Mouse (Mus musculus) intestine, postnatal 0 days (tissue): Measurements from ENCODE around the gene Tor1aip2. TPM values are rescaled to one million over a fixed set of nuclear protein-coding genes. Genes with fewer than 3 reads are reported as not detected.

Source experiments
- ATAC-seq: fragments of 200-750 bp; cut with Nextera tagmentation; 2 replicates; pipeline ENCODE4 v1.8.0; 2017; ENCODE audit warnings: mild to moderate bottlenecking, moderate TSS enrichment, moderate library complexity
- H3K27ac ChIP-seq: fragments of 300-500 bp; sonication (generic); 2 replicates; pipeline ENCODE4 v1.5.1; 2014; ENCODE audit warnings: mild to moderate bottlenecking, low read depth, low read length, moderate library complexity
- H3K27me3 ChIP-seq: fragments of 300-500 bp; sonication (generic); replicated peaks from 2 replicates; pipeline ENCODE4 v1.6.1; 2014; ENCODE audit warnings: low read length, mixed read lengths; ENCODE audit not compliant: control insufficient read depth, insufficient read depth
- H3K36me3 ChIP-seq: fragments of 300-500 bp; sonication (generic); 2 replicates; pipeline ENCODE4 v1.6.1; 2014; ENCODE audit warnings: mild to moderate bottlenecking, moderate library complexity; ENCODE audit not compliant: control insufficient read depth, insufficient read depth
- H3K4me1 ChIP-seq: fragments of 300-500 bp; sonication (generic); replicated peaks from 2 replicates; pipeline ENCODE4 v1.6.1; 2014; ENCODE audit warnings: antibody characterized with exemption, low read length, mixed read lengths; ENCODE audit not compliant: control insufficient read depth, insufficient read depth
- H3K4me2 ChIP-seq: fragments of 300-500 bp; sonication (generic); replicated peaks from 2 replicates; pipeline ENCODE4 v1.6.1; 2014; ENCODE audit warnings: low read depth, mild to moderate bottlenecking, moderate library complexity
- H3K4me3 ChIP-seq: fragments of 300-500 bp; sonication (generic); 2 replicates; pipeline ENCODE4 v1.5.1; 2014; ENCODE audit warnings: low read depth, low read length
- H3K9ac ChIP-seq: fragments of 300-500 bp; sonication (generic); 2 replicates; pipeline ENCODE4 v1.6.1; 2014; ENCODE audit warnings: mild to moderate bottlenecking, low read depth, low read length
- H3K9me3 ChIP-seq: fragments of 300-500 bp; sonication (generic); 2 replicates; pipeline ENCODE4 v1.6.1; 2016; ENCODE audit warnings: mixed run types; ENCODE audit not compliant: control insufficient read depth
- CTCF ChIP-seq: sonication (generic); IDR thresholded peaks from 2 replicates; pipeline ENCODE4 v1.5.1; 2016; ENCODE audit warnings: low read depth, mild to moderate bottlenecking, control low read depth, antibody characterized with exemption, moderate library complexity
- WGBS: fragments of 180-500 bp; shearing (Covaris S2); extraction: QIAGEN DNeasy Blood & Tissue Kit; methylation state at CpG from one replicate; pipeline ENCODE4 v1.1.7; 2014; 5-methylcytosine and 5-hydroxymethylcytosine counted together
- polyA plus RNA-seq: library from polyadenylated mRNA; unstranded; fragments of >200 nt; fragmentation: Nextera tagmentation; extraction: Ambion mirVana; gene quantifications from 2 replicates; pipeline ENCODE4 v1.2.1, GENCODE M21; 2015

Tor1aip2 gene
- polyA plus RNA-seq, 1 experiment from 2014 or later: 129 TPM

DNA sequence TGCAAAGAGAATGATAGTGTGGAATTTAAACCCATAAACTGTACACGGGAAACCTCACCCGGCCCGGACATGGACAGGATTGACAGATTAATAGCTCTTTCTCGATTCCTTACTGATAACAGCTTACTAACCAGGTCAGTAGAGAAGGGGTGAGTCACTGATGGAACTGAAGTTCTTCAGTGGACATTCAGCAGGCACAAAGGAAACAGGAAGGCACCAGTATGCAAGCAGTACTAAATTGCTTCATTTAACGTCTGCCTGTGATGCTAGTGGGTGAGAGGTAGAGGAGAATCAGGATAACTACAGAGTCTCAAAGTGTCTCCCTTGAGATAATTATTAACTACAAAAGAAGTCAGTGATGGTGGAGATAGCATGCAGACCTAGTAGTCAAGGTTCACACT lies 9.0 kb downstream of the Tor1aip2 start:
- Histone ChIP-seq H3K36me3 (peaks cover 38% of the 10 kb centered on the region), H3K4me1 (0 out of 2 replicates have a peak, but pooled peaks cover 9% of the 10 kb centered on the region), H3K4me3 (no peak overlapping the region), H3K27me3 (no peaks in the 10 kb centered on the region), H3K9ac (no peak overlapping the region), H3K27ac (peak overlapping the region; percentile 94; the same call in 1 of the 2 replicates), H3K9me3 (no peaks in the 10 kb centered on the region), H3K4me2 (peak overlapping the region; percentile 64; the same call in 1 of the 2 replicates)
- peak; percentile 64 for ATAC-seq
- 34% methylated on average over 5 of the region's 5 CpGs for WGBS
- TF ChIP-seq CTCF: no peak

DNA sequence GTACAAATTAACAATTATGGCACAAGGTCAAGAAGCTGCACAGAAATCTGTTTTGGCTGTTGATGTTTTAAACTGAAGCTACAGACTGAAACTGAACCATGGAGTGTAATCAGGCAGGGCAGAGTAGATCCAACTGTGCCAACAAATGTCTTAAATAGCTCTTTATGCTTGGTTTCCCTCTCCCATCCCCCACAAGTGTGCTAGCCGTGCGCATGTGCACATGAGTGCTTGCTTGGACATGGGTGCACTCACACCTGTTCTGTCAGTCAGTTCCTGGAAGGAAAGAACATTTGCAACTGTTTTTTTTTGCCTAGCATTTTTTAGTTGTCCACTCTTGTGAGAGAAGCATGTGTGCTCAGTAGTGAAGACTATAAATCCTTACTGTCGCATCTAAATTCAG lies 11.5 kb downstream of the Tor1aip2 start:
- WGBS: 81% methylated on average over 3 of the region's 3 CpGs
- H3K4me2 ChIP-seq: no peak overlapping the region
- TF ChIP-seq CTCF: no peak

DNA sequence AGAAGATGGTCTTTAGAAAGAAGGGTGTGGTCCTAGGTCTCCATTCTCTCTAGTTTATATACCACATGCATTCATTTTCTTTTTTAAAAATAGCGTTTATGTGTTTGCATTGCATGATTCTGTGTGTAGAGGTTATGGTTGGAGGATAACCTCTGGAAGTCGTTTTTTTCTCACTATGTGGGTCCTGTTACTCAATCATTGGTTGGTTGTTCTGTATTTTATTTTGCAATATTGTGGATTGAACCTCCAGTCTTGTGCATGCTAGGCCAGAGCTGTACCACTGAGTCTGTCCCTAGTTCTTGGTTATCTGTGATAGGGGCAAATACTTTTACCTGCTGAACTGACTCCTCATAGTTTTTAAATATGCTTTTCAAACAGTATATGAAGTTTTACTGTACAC lies 23.0 kb downstream of the Tor1aip2 start:
- no peak overlapping the region for H3K4me2 ChIP-seq
- H3K9me3 ChIP-seq: no peaks in the 10 kb centered on the region
- H3K36me3 ChIP-seq: peaks cover 60% of the 10 kb centered on the region
- WGBS: 76% methylated on average over 2 of the region's 2 CpGs
- H3K4me3 ChIP-seq: no peak overlapping the region
- H3K27ac ChIP-seq: no peak overlapping the region
- no peaks in the 10 kb centered on the region for H3K4me1 ChIP-seq
- ATAC-seq: no peak
- no peak overlapping the region for H3K9ac ChIP-seq
- no peaks in the 10 kb centered on the region for H3K27me3 ChIP-seq
- no peak for TF ChIP-seq CTCF

More for the DNA sequence above, 11.5 kb downstream of the Tor1aip2 start:
- Histone ChIP-seq H3K4me3 (no peak overlapping the region), H3K9ac (no peak overlapping the region), H3K27ac (no peak overlapping the region), H3K36me3 (peaks cover 51% of the 10 kb centered on the region), H3K9me3 (no peaks in the 10 kb centered on the region), H3K4me1 (0 out of 2 replicates have a peak, but pooled peaks cover 9% of the 10 kb centered on the region), H3K27me3 (no peaks in the 10 kb centered on the region)
- no peak for ATAC-seq

DNA sequence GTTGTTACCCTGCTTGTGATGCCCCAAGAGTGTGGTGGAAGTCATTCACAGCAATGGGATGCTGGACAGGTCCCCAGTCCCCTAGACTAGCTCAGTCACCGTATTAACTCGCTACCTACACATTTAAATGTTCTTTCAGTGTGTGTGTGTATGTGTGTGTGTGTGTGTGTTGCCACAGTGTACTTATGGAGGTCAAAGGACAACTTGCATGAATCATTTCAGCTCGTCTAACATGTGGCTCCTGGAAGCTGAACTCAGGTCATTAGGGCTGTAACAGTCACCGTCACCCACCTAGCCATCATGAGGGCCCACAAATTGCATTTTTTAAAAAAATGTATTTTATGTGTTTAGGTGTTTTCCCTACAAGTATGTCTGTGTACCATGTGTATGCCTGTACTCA lies 27.0 kb downstream of the Tor1aip2 start:
- no peaks in the 10 kb centered on the region for H3K4me1 ChIP-seq
- no peak overlapping the region for H3K4me2 ChIP-seq
- H3K4me3 ChIP-seq: no peak overlapping the region
- H3K9ac ChIP-seq: no peak overlapping the region
- 69% methylated on average over 4 of the region's 4 CpGs for WGBS
- ATAC-seq: peak; percentile 63; the same call in 1 of the 2 replicates
- no peak for TF ChIP-seq CTCF
- H3K36me3 ChIP-seq: peaks cover 76% of the 10 kb centered on the region
- H3K27me3 ChIP-seq: no peaks in the 10 kb centered on the region
- no peaks in the 10 kb centered on the region for H3K9me3 ChIP-seq
- no peak overlapping the region for H3K27ac ChIP-seq

DNA sequence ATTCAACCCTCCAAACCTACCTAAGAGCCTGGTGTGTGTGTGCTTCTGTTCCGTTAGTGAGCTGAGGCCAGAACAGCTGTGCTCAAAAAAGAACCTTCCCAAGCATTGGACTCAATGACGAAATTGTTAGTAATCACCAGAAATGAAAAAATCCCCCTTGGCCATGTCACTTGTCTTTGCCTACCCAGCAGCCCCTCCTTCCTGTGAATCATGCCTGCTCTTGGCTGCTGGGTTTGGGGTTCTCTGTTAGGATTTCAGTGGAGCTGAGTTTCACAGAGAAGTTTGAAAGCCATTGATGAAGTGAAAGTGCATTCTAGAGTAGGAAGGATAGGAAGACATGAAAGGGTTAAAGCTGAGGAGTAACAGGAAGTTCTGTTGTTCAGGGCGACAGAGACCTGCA lies 30.9 kb downstream of the Tor1aip2 start:
- Histone ChIP-seq H3K27ac (no peak overlapping the region), H3K4me1 (no peaks in the 10 kb centered on the region), H3K9ac (no peak overlapping the region), H3K36me3 (peaks cover 57% of the 10 kb centered on the region), H3K27me3 (no peaks in the 10 kb centered on the region), H3K9me3 (no peaks in the 10 kb centered on the region), H3K4me2 (no peak overlapping the region), H3K4me3 (no peak overlapping the region)
- WGBS: 55% methylated on average over 3 of the region's 3 CpGs
- no peak for TF ChIP-seq CTCF
- ATAC-seq: no peak

DNA sequence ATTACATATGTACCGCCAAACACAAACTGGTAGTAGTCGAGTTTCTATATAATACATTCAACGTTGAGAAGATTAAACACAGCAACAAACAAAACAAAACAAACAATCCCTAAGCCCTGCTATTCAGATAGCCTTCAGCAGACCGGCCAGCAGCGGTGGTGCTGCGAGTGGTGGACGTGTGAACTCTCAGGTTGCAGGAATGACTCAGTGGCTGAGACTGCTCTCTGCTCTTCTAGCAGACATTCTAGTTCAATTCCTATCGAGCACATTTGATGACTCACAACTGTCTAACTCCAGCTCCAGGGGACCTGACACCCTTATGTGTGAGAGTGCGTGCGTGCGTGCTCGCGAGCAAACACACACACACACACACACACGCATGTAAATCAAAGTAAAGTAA lies 34.9 kb downstream of the Tor1aip2 start:
- Histone ChIP-seq H3K27ac (no peak overlapping the region), H3K9ac (no peak overlapping the region), H3K27me3 (no peaks in the 10 kb centered on the region), H3K4me3 (no peak overlapping the region), H3K9me3 (no peaks in the 10 kb centered on the region), H3K4me2 (no peak overlapping the region), H3K4me1 (no peaks in the 10 kb centered on the region), H3K36me3 (peaks cover 20% of the 10 kb centered on the region)
- WGBS: 65% methylated on average over 14 of the region's 14 CpGs
- no peak for ATAC-seq
- no peak for TF ChIP-seq CTCF
